Mouse (Mus musculus): ENCODE results near the gene Cep83. TPM values are rescaled to one million over a fixed set of nuclear protein-coding genes. Genes with fewer than 3 reads are reported as not detected.

Gene Cep83
- polyA plus RNA-seq, 1 experiment from 2014 or later: 17.9 TPM

DNA sequence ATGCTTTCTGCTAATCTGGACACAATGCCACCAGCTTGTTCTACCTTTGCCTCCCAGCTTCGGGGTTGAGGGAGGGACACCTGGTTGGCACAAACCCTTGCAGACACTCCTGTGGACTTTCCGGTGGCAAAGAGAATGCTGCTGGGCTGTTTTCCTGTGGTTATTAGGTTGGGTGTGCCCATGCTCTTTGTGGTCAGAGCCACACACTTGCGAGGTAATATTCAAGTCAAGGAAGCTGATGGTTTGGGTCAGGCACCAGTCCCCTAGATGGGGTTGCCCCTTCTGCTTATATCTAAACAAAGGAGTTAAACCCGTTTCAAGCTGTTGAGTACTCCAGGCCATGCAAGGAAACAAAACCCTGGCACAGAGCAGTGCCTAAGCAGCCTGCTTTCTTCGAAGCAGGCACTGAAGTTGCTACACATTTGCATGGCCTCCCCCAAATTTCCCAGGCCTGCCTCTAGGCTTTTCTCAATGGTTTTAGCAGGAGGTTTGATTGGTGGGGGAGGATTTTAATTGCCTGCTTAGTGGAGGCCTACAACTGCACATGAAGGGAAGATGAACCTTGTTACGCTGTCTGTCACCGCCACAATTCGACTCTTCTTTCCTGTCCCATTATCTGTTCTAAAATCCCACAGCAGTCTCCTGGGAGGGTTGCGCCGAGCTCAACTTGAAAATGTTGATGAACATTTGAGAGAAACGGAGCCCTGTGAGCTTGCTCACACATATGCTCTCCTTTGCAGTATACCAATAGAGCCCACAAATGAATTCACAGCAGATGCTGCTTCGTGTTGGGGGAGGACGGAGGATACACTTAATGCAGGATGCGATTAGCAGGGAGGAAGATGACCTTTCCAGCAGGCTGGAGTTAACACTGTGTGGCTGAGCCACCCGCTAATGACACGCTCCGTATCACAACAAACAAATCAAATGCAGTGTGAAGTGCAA lies 123.7 kb downstream of the Cep83 start:
- Histone ChIP-seq H3K4me2 (ENCODE audit: low read length) (no peak overlapping the region), H3K9me3 (ENCODE audit: control insufficient read depth, low read length) (no peaks in the 10 kb centered on the region), H3K27me3 (replicated peaks; ENCODE audit: control insufficient read depth, insufficient read depth, low read length) (no peaks in the 10 kb centered on the region), H3K4me3 (replicated peaks; ENCODE audit: low read length) (no peak overlapping the region), H3K9ac (replicated peaks; ENCODE audit: low read depth, low read length) (no peak overlapping the region), H3K4me1 (replicated peaks; ENCODE audit: control insufficient read depth, insufficient read depth, low read length) (peaks cover 21% of the 10 kb centered on the region), H3K36me3 (ENCODE audit: control insufficient read depth, insufficient read depth) (no peaks in the 10 kb centered on the region), H3K27ac (ENCODE audit: low read length) (peak overlapping the region; percentile 58)
- 47% methylated on average over 17 of the region's 17 CpGs for WGBS
- peak; percentile 75 for ATAC-seq

DNA sequence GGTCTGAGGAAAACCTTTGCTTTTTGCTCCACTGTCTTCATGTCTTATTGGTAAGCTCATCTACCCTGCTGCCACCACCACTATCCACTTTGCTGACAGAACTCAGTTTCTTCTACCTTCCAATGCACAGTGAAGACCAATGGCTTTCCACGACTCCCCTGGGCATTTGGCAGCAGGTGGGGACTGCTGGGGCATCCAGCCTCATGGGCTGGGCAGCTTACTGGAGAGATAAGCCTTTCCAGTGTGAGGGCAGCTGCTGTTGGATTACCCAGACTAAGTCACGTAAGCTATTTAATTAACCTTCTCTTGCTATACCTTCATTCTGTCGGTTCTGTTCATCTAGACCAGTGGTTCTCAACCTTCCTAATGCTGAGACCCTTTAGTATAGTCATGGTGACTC lies 129.7 kb downstream of the Cep83 start:
- H3K9me3 ChIP-seq (ENCODE audit: control insufficient read depth, low read length): no peaks in the 10 kb centered on the region
- no peaks in the 10 kb centered on the region for H3K36me3 ChIP-seq (ENCODE audit: control insufficient read depth, insufficient read depth)
- H3K4me1 ChIP-seq (replicated peaks; ENCODE audit: control insufficient read depth, insufficient read depth, low read length): peaks cover 7% of the 10 kb centered on the region; the same call in 1 of the 2 replicates
- H3K4me3 ChIP-seq (replicated peaks; ENCODE audit: low read length): no peak overlapping the region
- no peak overlapping the region for H3K27ac ChIP-seq (ENCODE audit: low read length)
- no peak for ATAC-seq
- WGBS: 88% methylated on average over 3 of the region's 3 CpGs
- no peak overlapping the region for H3K9ac ChIP-seq (replicated peaks; ENCODE audit: low read depth, low read length)
- H3K4me2 ChIP-seq (ENCODE audit: low read length): no peak overlapping the region
- H3K27me3 ChIP-seq (replicated peaks; ENCODE audit: control insufficient read depth, insufficient read depth, low read length): no peaks in the 10 kb centered on the region

DNA sequence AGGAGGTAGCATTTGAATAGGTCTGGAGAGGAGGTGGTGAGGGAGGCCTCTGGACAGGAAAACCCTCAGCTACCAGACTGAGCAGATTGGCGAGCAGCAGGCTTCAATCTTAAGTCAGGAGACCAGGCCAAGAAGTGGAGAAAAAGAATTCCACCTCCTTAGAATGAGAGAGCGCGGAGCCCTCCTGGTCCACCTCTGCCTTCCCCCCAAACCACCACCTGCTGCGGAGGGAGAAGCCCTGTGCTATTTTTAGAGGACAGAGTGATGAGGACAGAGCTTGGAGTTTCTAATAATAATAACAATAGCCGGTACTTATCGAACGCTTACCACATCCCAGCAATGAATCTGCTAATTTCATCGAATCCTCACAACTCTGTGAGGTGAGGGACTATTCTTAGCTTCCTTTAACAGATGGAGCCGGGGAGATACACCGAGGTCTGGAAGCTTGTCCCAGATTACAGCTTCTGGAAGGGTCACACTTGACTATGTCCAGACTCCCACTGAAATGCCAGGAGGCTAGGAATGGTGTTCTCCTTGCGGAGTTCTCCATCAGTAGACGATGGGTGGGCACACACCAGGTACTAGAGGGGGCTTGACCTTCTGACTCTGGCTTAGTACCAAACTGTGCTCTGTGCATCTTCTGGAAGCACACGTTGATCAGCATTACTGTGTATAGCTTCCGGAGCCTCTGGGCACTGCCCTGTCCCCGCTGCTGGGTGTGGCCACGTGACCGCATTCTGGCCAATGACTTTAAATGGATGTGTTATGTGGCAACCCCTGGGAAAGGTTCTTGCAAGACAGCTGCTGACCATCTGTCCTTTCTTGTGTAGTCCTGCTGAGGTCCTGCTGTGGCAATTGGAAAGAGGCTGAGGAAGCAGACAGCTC lies 130.6 kb downstream of the Cep83 start:
- Histone ChIP-seq H3K4me1 (replicated peaks; ENCODE audit: control insufficient read depth, insufficient read depth, low read length) (0 out of 2 replicates have a peak, but pooled peaks cover 1% of the 10 kb centered on the region), H3K9me3 (ENCODE audit: control insufficient read depth, low read length) (no peaks in the 10 kb centered on the region), H3K27me3 (replicated peaks; ENCODE audit: control insufficient read depth, insufficient read depth, low read length) (no peaks in the 10 kb centered on the region), H3K4me3 (replicated peaks; ENCODE audit: low read length) (no peak overlapping the region), H3K4me2 (ENCODE audit: low read length) (no peak overlapping the region), H3K36me3 (ENCODE audit: control insufficient read depth, insufficient read depth) (no peaks in the 10 kb centered on the region), H3K27ac (ENCODE audit: low read length) (no peak overlapping the region), H3K9ac (replicated peaks; ENCODE audit: low read depth, low read length) (no peak overlapping the region)
- ATAC-seq: no peak
- WGBS: 92% methylated on average over 17 of the region's 17 CpGs

GRCm38 (mm10) chr10:94823971-94824760 lies 135.7 kb downstream of the Cep83 start:
- H3K9ac ChIP-seq (replicated peaks; ENCODE audit: low read depth, low read length): no peak overlapping the region
- peaks cover 12% of the 10 kb centered on the region for H3K4me1 ChIP-seq (replicated peaks; ENCODE audit: control insufficient read depth, insufficient read depth, low read length)
- H3K36me3 ChIP-seq (ENCODE audit: control insufficient read depth, insufficient read depth): peaks cover 3% of the 10 kb centered on the region; the same call in 1 of the 2 replicates
- no peak overlapping the region for H3K27ac ChIP-seq (ENCODE audit: low read length)
- no peaks in the 10 kb centered on the region for H3K9me3 ChIP-seq (ENCODE audit: control insufficient read depth, low read length)
- no peak overlapping the region for H3K4me3 ChIP-seq (replicated peaks; ENCODE audit: low read length)
- H3K27me3 ChIP-seq (replicated peaks; ENCODE audit: control insufficient read depth, insufficient read depth, low read length): no peaks in the 10 kb centered on the region
- H3K4me2 ChIP-seq (ENCODE audit: low read length): no peak overlapping the region
- 50% methylated on average over 11 of the region's 11 CpGs for WGBS
- ATAC-seq: no peak

GRCm38 (mm10) chr10:94825951-94826350 lies 137.5 kb downstream of the Cep83 start:
- peaks cover 26% of the 10 kb centered on the region for H3K4me1 ChIP-seq (replicated peaks; ENCODE audit: control insufficient read depth, insufficient read depth, low read length)
- WGBS: 95% methylated on average over 2 of the region's 2 CpGs
- no peak for ATAC-seq

DNA sequence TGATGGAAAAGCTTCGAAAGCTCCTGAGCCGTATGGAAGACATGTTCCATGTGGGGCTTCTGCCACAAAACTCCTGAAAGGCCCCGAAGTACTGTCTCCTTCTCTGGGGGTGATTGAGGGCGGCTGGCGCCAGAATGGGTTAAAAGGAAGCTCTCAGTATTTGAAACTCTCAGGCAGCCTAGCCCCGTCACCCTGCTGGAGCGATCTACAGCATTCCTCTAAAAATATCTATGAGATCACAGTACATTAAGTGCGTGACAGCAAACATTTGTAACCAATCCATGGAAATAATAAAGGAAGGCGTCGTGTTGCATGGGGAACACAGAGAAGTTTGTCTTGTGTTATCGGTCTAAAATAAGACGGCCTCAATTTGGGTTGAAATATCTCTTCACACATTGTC lies 138.0 kb downstream of the Cep83 start:
- H3K4me2 ChIP-seq (ENCODE audit: low read length): no peak overlapping the region
- WGBS: 92% methylated on average over 12 of the region's 12 CpGs
- H3K9me3 ChIP-seq (ENCODE audit: control insufficient read depth, low read length): no peaks in the 10 kb centered on the region
- H3K27ac ChIP-seq (ENCODE audit: low read length): no peak overlapping the region
- no peaks in the 10 kb centered on the region for H3K27me3 ChIP-seq (replicated peaks; ENCODE audit: control insufficient read depth, insufficient read depth, low read length)
- H3K4me1 ChIP-seq (replicated peaks; ENCODE audit: control insufficient read depth, insufficient read depth, low read length): peaks cover 26% of the 10 kb centered on the region
- ATAC-seq: no peak
- H3K4me3 ChIP-seq (replicated peaks; ENCODE audit: low read length): no peak overlapping the region
- peaks cover 3% of the 10 kb centered on the region; the same call in 1 of the 2 replicates for H3K36me3 ChIP-seq (ENCODE audit: control insufficient read depth, insufficient read depth)
- H3K9ac ChIP-seq (replicated peaks; ENCODE audit: low read depth, low read length): no peak overlapping the region

More at GRCm38 (mm10) chr10:94825951-94826350, 137.5 kb downstream of the Cep83 start:
- no peak overlapping the region for H3K4me3 ChIP-seq (replicated peaks; ENCODE audit: low read length)
- H3K27ac ChIP-seq (ENCODE audit: low read length): no peak overlapping the region
- no peaks in the 10 kb centered on the region for H3K9me3 ChIP-seq (ENCODE audit: control insufficient read depth, low read length)
- H3K36me3 ChIP-seq (ENCODE audit: control insufficient read depth, insufficient read depth): peaks cover 3% of the 10 kb centered on the region; the same call in 1 of the 2 replicates
- H3K27me3 ChIP-seq (replicated peaks; ENCODE audit: control insufficient read depth, insufficient read depth, low read length): no peaks in the 10 kb centered on the region
- no peak overlapping the region for H3K4me2 ChIP-seq (ENCODE audit: low read length)
- no peak overlapping the region for H3K9ac ChIP-seq (replicated peaks; ENCODE audit: low read depth, low read length)

DNA sequence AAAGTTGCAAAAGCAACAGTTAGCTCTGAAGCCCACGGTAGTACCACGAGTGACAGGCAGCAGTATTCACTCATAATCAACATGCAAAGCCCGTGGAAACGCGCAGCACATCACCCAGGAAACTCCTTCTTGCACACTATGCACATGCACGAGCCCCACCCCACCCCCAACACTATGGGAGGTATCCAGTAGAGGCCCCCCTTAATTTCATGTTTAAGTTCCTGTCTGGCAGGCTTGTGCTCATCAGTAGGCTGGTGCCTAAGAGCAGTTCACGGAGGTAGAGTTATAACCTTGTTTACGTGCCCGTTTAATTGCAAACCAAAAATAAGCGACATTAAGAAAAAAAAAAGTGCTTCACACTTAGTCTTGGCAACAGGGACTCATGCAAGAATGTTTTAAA lies 138.9 kb downstream of the Cep83 start:
- no peak for ATAC-seq
- Histone ChIP-seq H3K4me3 (replicated peaks; ENCODE audit: low read length) (no peak overlapping the region), H3K9me3 (ENCODE audit: control insufficient read depth, low read length) (no peaks in the 10 kb centered on the region), H3K9ac (replicated peaks; ENCODE audit: low read depth, low read length) (no peak overlapping the region), H3K4me1 (replicated peaks; ENCODE audit: control insufficient read depth, insufficient read depth, low read length) (peaks cover 26% of the 10 kb centered on the region), H3K4me2 (ENCODE audit: low read length) (no peak overlapping the region), H3K36me3 (ENCODE audit: control insufficient read depth, insufficient read depth) (peaks cover 3% of the 10 kb centered on the region; the same call in 1 of the 2 replicates), H3K27me3 (replicated peaks; ENCODE audit: control insufficient read depth, insufficient read depth, low read length) (no peaks in the 10 kb centered on the region), H3K27ac (ENCODE audit: low read length) (no peak overlapping the region)
- 83% methylated on average over 10 of the region's 10 CpGs for WGBS

GRCm38 (mm10) chr10:94827890-94828733 lies 139.7 kb downstream of the Cep83 start:
- no peak overlapping the region for H3K27ac ChIP-seq (ENCODE audit: low read length)
- no peaks in the 10 kb centered on the region for H3K27me3 ChIP-seq (replicated peaks; ENCODE audit: control insufficient read depth, insufficient read depth, low read length)
- WGBS: 90% methylated on average over 14 of the region's 14 CpGs
- H3K36me3 ChIP-seq (ENCODE audit: control insufficient read depth, insufficient read depth): peaks cover 4% of the 10 kb centered on the region; the same call in 1 of the 2 replicates
- H3K4me2 ChIP-seq (ENCODE audit: low read length): no peak overlapping the region
- H3K4me1 ChIP-seq (replicated peaks; ENCODE audit: control insufficient read depth, insufficient read depth, low read length): peaks cover 26% of the 10 kb centered on the region
- H3K9me3 ChIP-seq (ENCODE audit: control insufficient read depth, low read length): no peaks in the 10 kb centered on the region
- no peak for ATAC-seq
- no peak overlapping the region for H3K9ac ChIP-seq (replicated peaks; ENCODE audit: low read depth, low read length)
- no peak overlapping the region for H3K4me3 ChIP-seq (replicated peaks; ENCODE audit: low read length)
